Mouse (Mus musculus) bone marrow macrophage, adult 2 months (primary cell): ENCODE results near the gene Igfbp6. TPM values are rescaled to one million over a fixed set of nuclear protein-coding genes. Genes with fewer than 3 reads are reported as not detected.
A peak's percentile ranks its signal among the peaks of the same experiment; 100 is the strongest.

ENCODE experiments used
- H3K27ac ChIP-seq: 2 replicates; pipeline ENCODE4 v1.5.1; 2012; ENCODE audit warnings: low read depth, low read length; ENCODE audit not compliant: insufficient read depth
- H3K4me1 ChIP-seq: 2 replicates; pipeline ENCODE4 v1.6.1; 2012; ENCODE audit warnings: low read length; ENCODE audit not compliant: control insufficient read depth, insufficient read depth
- H3K4me3 ChIP-seq: 2 replicates; pipeline ENCODE4 v1.5.1; 2012; ENCODE audit warnings: mild to moderate bottlenecking, low read length, moderate library complexity; ENCODE audit not compliant: insufficient read depth
- CTCF ChIP-seq: IDR thresholded peaks from 2 replicates; pipeline ENCODE4 v1.5.1; 2012; ENCODE audit warnings: low read depth, mild to moderate bottlenecking, low read length, moderate library complexity
- POLR2A ChIP-seq: IDR thresholded peaks from 2 replicates; pipeline ENCODE4 v1.6.1; 2012; ENCODE audit warnings: mild to moderate bottlenecking, low read depth, low read length, borderline replicate concordance
- polyA plus RNA-seq: library from polyadenylated mRNA; stranded (reverse); fragments of >200 nt; gene quantifications from 2 replicates; pipeline ENCODE4 v1.2.4, GENCODE M21; 2012; ENCODE audit not compliant: missing spikeins, insufficient read depth, insufficient read length

The Igfbp6 gene
- polyA plus RNA-seq, 1 experiment, result not detected

- no peak overlapping the region for H3K4me3 ChIP-seq
- no peaks in the 10 kb centered on the region for H3K4me1 ChIP-seq
- H3K27ac ChIP-seq, result no peak overlapping the region
- peak; percentile 74; the same call in 1 of the 2 replicates for TF ChIP-seq CTCF
- TF ChIP-seq POLR2A, result no peak
Measured at GRCm38 (mm10) chr15:102108651-102109525, 35.3 kb upstream of the Igfbp6 start.

- Histone ChIP-seq H3K27ac (no peak overlapping the region), H3K4me1 (no peaks in the 10 kb centered on the region), H3K4me3 (no peak overlapping the region)
- TF ChIP-seq CTCF (no peak), POLR2A (no peak)
Measured at GRCm38 (mm10) chr15:102110271-102110670, 33.9 kb upstream of the Igfbp6 start.

GRCm38 (mm10) chr15:102110701-102111494 lies 33.3 kb upstream of the Igfbp6 start:
- TF ChIP-seq CTCF (no peak), POLR2A (no peak)
- Histone ChIP-seq H3K27ac (no peak overlapping the region), H3K4me1 (no peaks in the 10 kb centered on the region), H3K4me3 (no peak overlapping the region)

GRCm38 (mm10) chr15:102111495-102111829 lies 32.7 kb upstream of the Igfbp6 start:
- H3K4me1 ChIP-seq, result no peaks in the 10 kb centered on the region
- TF ChIP-seq POLR2A (no peak), CTCF (no peak)
- H3K27ac ChIP-seq, result no peak overlapping the region
- no peak overlapping the region for H3K4me3 ChIP-seq

GRCm38 (mm10) chr15:102112181-102112580 lies 32.0 kb upstream of the Igfbp6 start:
- Histone ChIP-seq H3K4me3 (no peak overlapping the region), H3K4me1 (no peaks in the 10 kb centered on the region), H3K27ac (no peak overlapping the region)
- TF ChIP-seq CTCF, result no peak
- no peak for TF ChIP-seq POLR2A

- Histone ChIP-seq H3K4me1 (no peaks in the 10 kb centered on the region), H3K4me3 (no peak overlapping the region), H3K27ac (no peak overlapping the region)
- TF ChIP-seq POLR2A (no peak), CTCF (no peak)
Measured at GRCm38 (mm10) chr15:102112827-102113226, 31.3 kb upstream of the Igfbp6 start.

- Histone ChIP-seq H3K27ac (no peak overlapping the region), H3K4me3 (no peak overlapping the region), H3K4me1 (no peaks in the 10 kb centered on the region)
- no peak for TF ChIP-seq CTCF
- TF ChIP-seq POLR2A, result no peak
Measured at GRCm38 (mm10) chr15:102113674-102114073, 30.5 kb upstream of the Igfbp6 start.

GRCm38 (mm10) chr15:102114651-102115260 lies 29.4 kb upstream of the Igfbp6 start:
- Histone ChIP-seq H3K4me1 (no peaks in the 10 kb centered on the region), H3K27ac (no peak overlapping the region), H3K4me3 (no peak overlapping the region)
- TF ChIP-seq CTCF, result no peak

GRCm38 (mm10) chr15:102115731-102116231 lies 28.4 kb upstream of the Igfbp6 start:
- Histone ChIP-seq H3K4me1 (no peaks in the 10 kb centered on the region), H3K4me3 (no peak overlapping the region), H3K27ac (no peak overlapping the region)
- no peak for TF ChIP-seq POLR2A
